Mouse (Mus musculus) CH12F3 (cell line): ENCODE measurements around the gene 6030498E09Rik.

ENCODE experiments used
- in situ Hi-C: fragments of 300-500 bp; cut with MboI; formaldehyde crosslinking; loops from 2 replicates; pipeline ENCODE4 v1.14.3; 2020; ENCODE audit warnings: low sequenced_read_pairs

6030498E09Rik gene

DNA sequence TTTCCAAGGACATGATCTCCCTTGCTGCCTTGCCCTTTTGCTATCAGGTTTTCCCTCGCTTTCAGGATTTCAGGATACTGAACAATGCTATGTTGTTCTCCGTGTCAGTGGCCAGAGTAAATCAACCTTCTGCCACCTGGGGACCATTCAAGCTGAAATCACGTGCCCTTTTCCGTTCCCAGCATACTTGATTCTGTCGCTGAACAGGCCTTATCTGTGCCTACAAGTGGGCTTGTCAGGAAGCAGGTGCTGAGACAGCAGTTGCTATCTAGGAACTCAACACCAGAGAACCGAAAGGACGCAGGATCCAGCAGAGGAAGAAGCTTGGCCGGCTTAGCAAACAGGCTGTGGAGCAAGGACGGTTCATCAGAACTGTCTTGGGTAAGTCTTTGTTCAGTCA lies at the start of gene 6030498E09Rik:
TSS of gene 6030498E09Rik (plus strand) at position 194 of the 400 bp plus-strand sequence.
- in situ Hi-C loops, result no loop called here

DNA sequence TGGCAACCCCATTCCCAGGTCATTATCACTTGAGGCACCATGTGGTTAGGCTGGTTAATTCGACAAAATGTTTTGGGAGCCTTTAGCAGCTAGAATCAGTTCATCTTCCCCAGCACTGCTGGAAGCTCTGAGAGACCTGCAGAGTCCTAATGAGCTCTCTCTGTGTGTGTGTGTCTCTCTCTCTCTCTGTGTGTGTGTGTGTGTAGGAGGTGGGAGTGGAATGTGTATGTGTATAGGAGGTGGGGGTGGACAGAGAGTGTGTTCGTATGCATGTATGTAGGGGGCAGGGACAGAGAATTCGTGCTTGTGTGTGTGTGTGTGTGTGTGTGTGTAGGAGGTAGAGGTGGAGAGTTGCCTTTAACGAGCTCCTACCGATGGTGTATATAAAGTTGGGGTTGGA lies 42.4 kb upstream of the 6030498E09Rik start:
- in situ Hi-C loops, result no loop called here

DNA sequence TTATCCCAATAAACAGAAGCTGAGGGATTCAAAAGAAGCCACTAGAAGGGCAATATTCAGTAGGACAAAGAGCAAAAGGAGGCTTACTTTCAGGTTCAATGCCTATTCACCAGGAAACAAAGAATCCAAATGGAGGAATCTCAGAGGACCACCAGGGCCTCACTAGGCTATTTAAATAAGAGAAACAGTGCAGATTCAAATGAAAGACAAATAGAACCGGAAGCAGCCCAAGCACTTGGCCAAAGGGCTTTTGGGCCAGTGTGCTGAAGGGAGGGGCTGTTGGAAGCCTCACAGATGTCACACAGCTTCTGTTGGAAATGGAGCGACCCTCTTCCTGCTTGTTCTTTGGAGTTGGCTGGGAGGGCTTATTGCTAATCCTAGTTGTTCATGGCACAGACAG lies 41.8 kb upstream of the 6030498E09Rik start:
- in situ Hi-C loops, result no loop called here

DNA sequence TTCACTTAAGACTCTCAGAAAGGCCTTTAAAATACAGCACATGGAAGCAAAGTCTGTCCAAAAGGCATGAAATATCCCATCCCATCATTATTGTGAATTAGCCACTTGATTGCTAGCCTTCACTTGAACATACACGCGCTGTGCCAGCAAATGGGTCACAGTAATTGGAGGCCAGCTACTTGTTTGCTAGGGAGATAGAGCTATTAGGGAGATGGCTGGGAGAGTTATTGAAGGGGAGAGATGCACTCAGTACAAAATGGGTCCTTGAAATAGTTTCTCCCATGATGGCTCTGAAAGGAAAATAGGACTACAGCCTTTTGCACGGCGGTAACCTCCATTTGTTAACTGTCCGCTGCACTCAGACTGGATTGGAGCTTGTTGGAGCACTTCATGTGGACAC lies 38.8 kb upstream of the 6030498E09Rik start:
- in situ Hi-C loops, result no loop called here

DNA sequence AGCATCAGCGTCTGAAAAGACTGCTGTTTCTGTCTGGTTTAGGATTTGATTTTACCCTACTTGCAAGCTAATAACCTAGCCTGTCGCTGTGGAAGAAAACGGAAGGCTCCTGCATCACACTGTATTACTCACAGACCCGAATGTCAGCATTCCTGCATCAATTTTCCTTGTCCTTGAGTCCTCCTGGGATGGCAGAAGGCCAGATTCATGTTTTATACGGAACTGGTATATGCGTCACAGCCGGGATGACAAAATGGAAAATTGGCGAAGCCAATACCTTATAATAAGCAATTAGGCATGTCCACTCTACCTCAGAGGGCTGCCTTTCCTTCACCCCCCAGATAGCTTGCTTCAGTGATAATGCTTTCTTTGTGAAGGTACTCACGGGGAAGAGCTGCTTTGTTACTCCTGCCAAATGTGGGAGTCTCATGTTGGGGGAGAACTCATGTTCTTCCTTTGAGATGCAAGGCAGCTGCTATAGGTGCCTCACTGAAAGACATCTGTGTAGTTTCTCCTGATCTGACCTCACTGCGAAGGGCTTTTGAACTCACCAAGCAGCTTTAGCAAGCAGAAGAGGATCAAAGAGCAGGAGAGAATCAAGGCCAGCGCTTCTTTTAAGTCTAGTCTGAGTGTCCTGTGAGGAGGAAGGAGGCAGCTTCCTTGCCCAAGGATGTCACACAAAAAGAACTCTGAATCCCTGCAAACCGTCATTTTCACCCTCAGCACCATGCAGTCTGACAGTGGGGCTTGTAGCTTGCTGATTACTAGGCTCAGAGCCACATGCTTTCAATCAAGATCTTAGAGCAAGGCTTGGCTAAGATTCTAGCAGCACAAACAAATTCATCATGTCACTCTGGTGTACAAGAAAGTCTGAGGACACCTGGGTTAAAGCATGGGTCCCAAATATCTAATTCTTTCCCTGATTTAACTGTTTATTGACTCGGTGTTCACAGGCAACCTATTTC lies 37.3 kb upstream of the 6030498E09Rik start:
- in situ Hi-C loops, result no loop called here

DNA sequence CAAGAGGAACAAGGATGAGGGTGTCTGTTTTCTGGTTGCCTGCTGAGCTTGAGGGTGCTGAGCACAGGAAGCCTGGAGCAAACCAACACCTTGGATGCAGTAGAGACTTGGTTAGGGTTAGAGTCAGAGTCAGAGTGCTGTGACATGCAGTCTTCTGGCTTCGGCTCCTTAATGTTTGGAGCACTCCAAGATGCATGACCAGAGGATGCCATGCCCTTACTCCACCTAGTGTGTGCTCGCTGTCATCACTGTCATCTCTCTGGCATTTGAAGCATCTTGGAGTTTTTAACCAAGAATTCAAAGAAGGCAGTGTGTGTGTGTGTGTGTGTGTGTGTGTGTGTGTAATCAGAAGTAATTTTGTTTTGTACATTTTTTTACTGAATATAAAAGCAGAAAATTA lies 1.0 kb upstream of the 6030498E09Rik start:
- in situ Hi-C loops, result no loop called here

DNA sequence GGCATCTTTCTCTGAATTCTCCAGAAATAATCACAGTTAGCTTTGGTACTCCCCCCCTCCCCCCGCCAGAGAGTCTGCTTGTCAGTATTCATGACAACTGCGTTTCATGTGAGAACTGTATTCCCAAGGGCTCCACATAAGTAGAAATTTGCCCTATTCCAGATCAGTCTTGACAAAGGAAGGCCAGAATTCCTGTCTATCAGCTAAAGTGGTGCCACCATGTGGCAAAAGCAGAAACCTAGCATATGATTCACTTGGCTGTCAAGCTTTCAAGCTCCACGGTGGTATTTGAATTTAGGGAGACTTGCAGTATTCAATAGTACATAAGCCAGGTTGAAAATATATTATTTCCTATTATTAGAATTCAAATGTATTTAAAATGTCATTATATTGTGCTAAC lies 585 bp upstream of the 6030498E09Rik start:
- in situ Hi-C loops, result no loop called here

DNA sequence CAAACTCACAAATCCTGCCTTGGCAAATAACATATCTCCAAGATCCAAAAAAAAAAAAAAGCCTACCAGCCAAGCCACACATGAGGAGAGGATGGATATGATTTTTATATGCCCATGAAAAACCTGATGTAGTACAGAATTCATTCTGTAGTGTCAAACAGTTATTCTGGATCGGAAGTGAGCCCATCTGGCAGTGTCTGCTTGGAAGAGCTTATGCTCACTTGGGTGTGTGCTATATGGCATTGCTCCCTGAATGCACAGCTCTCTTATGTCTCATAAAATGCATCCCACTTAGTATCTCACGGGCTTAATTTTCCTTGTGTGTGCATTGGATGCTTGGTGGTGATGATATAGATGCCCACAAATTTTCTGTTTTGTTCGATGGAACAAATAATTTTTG lies 21.9 kb downstream of the 6030498E09Rik start:
- in situ Hi-C loops, result no loop called here

DNA sequence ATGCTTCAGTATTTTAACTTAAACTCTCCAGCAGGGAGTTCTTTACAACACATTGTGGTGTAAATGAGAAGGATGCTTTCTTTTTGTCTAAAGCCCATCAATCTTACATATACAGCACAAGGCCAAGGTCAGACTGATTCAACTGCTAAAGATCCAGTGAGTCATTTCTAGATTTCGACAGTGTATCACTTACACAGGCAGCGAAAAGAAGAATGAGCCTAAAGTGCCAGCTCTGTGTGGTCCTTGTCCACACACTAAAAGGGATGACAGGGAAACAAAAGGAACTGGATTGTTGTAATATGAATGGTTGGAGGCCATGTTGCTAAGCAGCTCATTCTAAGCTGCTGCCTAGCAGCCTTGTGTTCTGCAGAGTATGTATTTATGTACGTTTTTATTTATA lies 41.5 kb downstream of the 6030498E09Rik start:
- in situ Hi-C loops, result no loop called here

DNA sequence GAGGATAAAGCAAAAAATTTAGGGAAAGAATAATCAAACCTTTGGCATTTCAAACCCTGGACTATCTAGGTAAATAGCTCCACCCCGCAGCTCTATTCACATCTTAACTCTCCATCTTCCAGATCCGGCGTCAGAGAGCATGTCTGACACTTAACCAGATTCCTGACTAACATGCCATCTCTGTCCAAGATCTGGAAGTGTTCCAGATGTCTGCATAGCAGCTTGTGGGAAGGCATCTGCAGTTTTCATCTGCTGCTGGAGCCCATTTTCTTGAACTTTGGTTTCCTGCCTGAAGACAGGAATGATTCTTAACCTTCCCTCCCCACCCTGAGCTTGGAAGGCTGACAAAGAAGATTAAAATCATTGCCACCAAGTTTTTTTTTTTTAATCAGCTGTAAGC lies 44.4 kb downstream of the 6030498E09Rik start:
- in situ Hi-C loops, result no loop called here

DNA sequence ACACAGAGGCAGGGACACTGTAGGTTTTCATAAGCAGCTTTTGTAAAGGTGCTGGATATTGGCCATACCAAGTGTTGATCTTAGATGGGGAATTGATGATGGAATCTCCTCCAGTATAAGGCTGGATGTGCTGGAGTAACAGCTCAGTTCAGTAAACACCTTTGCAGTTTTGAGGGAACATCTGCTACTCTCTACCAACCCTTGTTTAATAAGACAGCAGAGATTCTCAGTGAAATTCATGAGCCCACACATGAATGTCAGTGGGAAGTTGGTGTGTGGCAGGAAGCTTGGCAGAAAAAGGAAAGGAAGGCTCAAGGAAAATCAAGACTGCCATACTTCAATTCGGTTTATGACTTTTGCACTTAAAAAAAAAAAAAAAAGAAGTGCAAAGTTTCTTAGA lies 186.1 kb downstream of the 6030498E09Rik start:
- in situ Hi-C loops, result no loop called here

DNA sequence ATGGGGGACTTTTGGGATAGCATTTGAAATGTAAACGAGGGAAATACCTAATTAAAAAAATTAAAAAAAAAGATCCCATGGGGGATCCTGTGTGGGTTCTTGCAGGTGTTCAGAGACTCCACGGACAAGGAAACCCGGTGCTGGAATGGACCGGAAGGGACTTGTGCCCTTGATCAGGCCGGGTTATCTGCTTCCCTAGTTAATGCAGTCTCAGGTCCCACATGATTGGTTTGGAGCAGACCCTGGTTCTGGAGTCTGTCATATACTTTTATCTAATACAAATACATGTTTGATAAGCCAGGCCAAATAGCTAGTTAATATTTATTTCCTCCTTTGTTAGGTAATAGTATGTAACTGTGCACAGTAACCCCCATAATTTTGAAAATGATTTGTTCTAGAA lies 223.8 kb downstream of the 6030498E09Rik start:
- in situ Hi-C loops, result no loop called here
